Mouse (Mus musculus) CH12.LX (cell line): Measurements from ENCODE around the gene Cldn20. TPM values are rescaled to one million over a fixed set of nuclear protein-coding genes. Genes with fewer than 3 reads are reported as not detected.

Source experiments
- DNase-seq: peaks from one replicate; pipeline ENCODE4 v3.0.0-alpha.2; 2013; ENCODE audit errors: extremely low read depth
- H3K27ac ChIP-seq: 2 replicates; pipeline ENCODE4 v1.5.1; 2012; ENCODE audit warnings: low read depth, mild to moderate bottlenecking, control low read depth, moderate library complexity; ENCODE audit not compliant: insufficient read depth
- H3K27me3 ChIP-seq: replicated peaks from 2 replicates; pipeline ENCODE3; 2012; ENCODE audit warnings: inconsistent platforms
- H3K36me3 ChIP-seq, 2 experiments: replicated peaks in 1 of 2; 2 replicates each; pipeline versions ENCODE3 to v1.6.1; 2012; ENCODE audit warnings: inconsistent platforms in 1 of 2, low read length in 1 of 2, mild to moderate bottlenecking in 1 of 2, mixed read lengths in 1 of 2, moderate library complexity in 1 of 2; ENCODE audit not compliant: control insufficient read depth in 1 of 2, insufficient read depth in 1 of 2
- H3K4me1 ChIP-seq, 2 experiments: 2 replicates each; pipeline ENCODE4 v1.6.1; 2012; ENCODE audit warnings: inconsistent platforms in 1 of 2, moderate library complexity in 1 of 2; ENCODE audit not compliant: insufficient read depth in 2 of 2, control insufficient read depth in 1 of 2
- H3K4me2 ChIP-seq: 2 replicates; pipeline ENCODE4 v1.6.1; 2012; ENCODE audit warnings: low read depth, mild to moderate bottlenecking, control low read depth; ENCODE audit not compliant: poor library complexity, insufficient read depth, severe bottlenecking
- H3K4me3 ChIP-seq, 3 experiments: fragments of 150-350 bp in 1 of 3; sonication (generic) in 1 of 3; replicated peaks in 1 of 3; 2 replicates each; pipeline versions ENCODE3 to v1.5.1; 2011 to 2012; ENCODE audit warnings: low read depth in 2 of 3, low read length in 2 of 3, mild to moderate bottlenecking in 2 of 3, moderate library complexity in 2 of 3, control low read depth in 1 of 3, improper control_type of control experiment in 1 of 3, inconsistent platforms in 1 of 3, mixed read lengths in 1 of 3; ENCODE audit not compliant: poor library complexity in 1 of 3
- H3K79me2 ChIP-seq: replicated peaks from 2 replicates; pipeline ENCODE4 v1.6.1; 2012; ENCODE audit warnings: mild to moderate bottlenecking, moderate library complexity; ENCODE audit not compliant: control insufficient read depth, poor library complexity, insufficient read depth, severe bottlenecking; ENCODE audit errors: extremely low read depth
- H3K9ac ChIP-seq: 2 replicates; pipeline ENCODE4 v1.6.1; 2012; ENCODE audit warnings: low read depth, mild to moderate bottlenecking, control low read depth, moderate library complexity; ENCODE audit not compliant: insufficient read depth
- H3K9me3 ChIP-seq: replicated peaks from 2 replicates; pipeline ENCODE3; 2012; ENCODE audit warnings: low read length, inconsistent platforms, mixed read lengths
- CHD2 ChIP-seq: IDR thresholded peaks from 2 replicates; pipeline ENCODE4 v1.6.1; 2011; ENCODE audit warnings: low read length, improper control_type of control experiment
- ETS1 ChIP-seq: conservative IDR thresholded peaks from 2 replicates; pipeline ENCODE4 v1.6.1; 2012; ENCODE audit warnings: low read depth, mild to moderate bottlenecking, inconsistent platforms, low read length, improper control_type of control experiment, moderate library complexity
- GABPA ChIP-seq: IDR thresholded peaks from 2 replicates; pipeline ENCODE4 v1.6.1; 2012; ENCODE audit warnings: low read depth, low read length, improper control_type of control experiment, inconsistent platforms; ENCODE audit not compliant: insufficient replicate concordance
- JUND ChIP-seq: conservative IDR thresholded peaks from 2 replicates; pipeline ENCODE4 v1.6.1; 2011; ENCODE audit warnings: low read depth, low read length, improper control_type of control experiment
- MEF2A ChIP-seq: IDR thresholded peaks from 2 replicates; pipeline ENCODE4 v1.6.1; 2014; ENCODE audit warnings: low read depth, mild to moderate bottlenecking, inconsistent platforms, low read length, improper control_type of control experiment, borderline replicate concordance
- MXI1 ChIP-seq: IDR thresholded peaks from 2 replicates; pipeline ENCODE4 v1.6.1; 2011; ENCODE audit warnings: mild to moderate bottlenecking, low read depth, low read length, improper control_type of control experiment
- NELFE ChIP-seq: IDR thresholded peaks from 2 replicates; pipeline ENCODE4 v1.6.1; 2011; ENCODE audit warnings: low read depth, low read length, improper control_type of control experiment
- RCOR1 ChIP-seq: conservative IDR thresholded peaks from 2 replicates; pipeline ENCODE4 v1.6.1; 2012; ENCODE audit warnings: low read depth, mild to moderate bottlenecking, inconsistent platforms, low read length, improper control_type of control experiment
- SIN3A ChIP-seq: IDR thresholded peaks from 2 replicates; pipeline ENCODE4 v1.6.1; 2012; ENCODE audit warnings: low read length, improper control_type of control experiment, inconsistent platforms
- SMC3 ChIP-seq: IDR thresholded peaks from 2 replicates; pipeline ENCODE4 v1.6.1; 2011; ENCODE audit warnings: low read depth, low read length, improper control_type of control experiment
- TBP ChIP-seq: conservative IDR thresholded peaks from 2 replicates; pipeline ENCODE4 v1.6.1; 2011; ENCODE audit warnings: low read depth, low read length, improper control_type of control experiment
- TCF12 ChIP-seq: IDR thresholded peaks from 2 replicates; pipeline ENCODE4 v1.6.1; 2014; ENCODE audit warnings: low read depth, mild to moderate bottlenecking, inconsistent platforms, low read length, improper control_type of control experiment
- USF2 ChIP-seq: conservative IDR thresholded peaks from 2 replicates; pipeline ENCODE4 v1.6.1; 2011; ENCODE audit warnings: low read depth, low read length, improper control_type of control experiment
- ZC3H11A ChIP-seq: IDR thresholded peaks from 2 replicates; pipeline ENCODE4 v1.6.1; 2012; ENCODE audit warnings: low read depth, mild to moderate bottlenecking, inconsistent platforms, low read length, improper control_type of control experiment
- ZNF384 ChIP-seq: IDR thresholded peaks from 2 replicates; pipeline ENCODE4 v1.6.1; 2012; ENCODE audit warnings: low read depth, low read length, improper control_type of control experiment, inconsistent platforms
- dilution Hi-C: fragments of 300-500 bp; cut with MboI; formaldehyde crosslinking; loops from 2 replicates; pipeline ENCODE4 v1.14.3; 2020; ENCODE audit warnings: low sequenced_read_pairs; ENCODE audit not compliant: extremely low pct_unique_long_range_greater_than_20kb, extremely low pct_ligation_motif_present
- in situ Hi-C: fragments of 300-500 bp; cut with MboI; formaldehyde crosslinking; loops from 3 replicates; pipeline ENCODE4 v1.14.3; 2019; ENCODE audit warnings: low sequenced_read_pairs, low pct_ligation_motif_present, low pct_unique_long_range_greater_than_20kb, mixed read lengths
- polyA plus RNA-seq: library from polyadenylated mRNA; unstranded; fragments of >175 nt; gene quantifications from 2 replicates; pipeline ENCODE4 v1.2.1, GENCODE M21; 2012; ENCODE audit warnings: low read depth; ENCODE audit not compliant: insufficient read length
- total RNA-seq, 2 experiments: library from RNA; depleted of rRNA; stranded (reverse); fragments of 300-350 nt in 1 of 2; fragments of >200 nt in 1 of 2; gene quantifications; 2 replicates each; pipeline ENCODE4 v1.2.3; 2012 to 2014

Cldn20 gene
- 0.21 TPM in 1 of 2 replicates, not detected in the other for total RNA-seq (2012; rRNA removed)
- total RNA-seq (2014; rRNA removed) = not detected in 2 replicates
- polyA plus RNA-seq = 0.73 and 0.90 TPM in 2 replicates

- TF ChIP-seq GABPA (no peak), ETS1 (no peak), MXI1 (no peak), ZNF384 (no peak), CHD2 (no peak), ZC3H11A (no peak), TCF12 (no peak), TBP (no peak), SIN3A (no peak)
- no peak within 1 kb of the TSS for H3K27ac ChIP-seq
- peaks cover 18 to 47% of the 10 kb centered on the region in 2 experiments for H3K36me3 ChIP-seq
- H3K4me2 ChIP-seq = no peak within 1 kb of the TSS
- H3K27me3 ChIP-seq = no peaks in the 10 kb centered on the region
- dilution Hi-C loops (no loop called here), in situ Hi-C loops (no loop called here)
- H3K9me3 ChIP-seq = no peaks in the 10 kb centered on the region
- no peak within 1 kb of the TSS for H3K9ac ChIP-seq
- H3K4me3 ChIP-seq = no peak within 1 kb of the TSS
- H3K4me1 ChIP-seq = peaks cover 0 to 8% of the 10 kb centered on the region in 2 experiments; a peak in 1 of 4 replicates
- no peaks in the 10 kb centered on the region for H3K79me2 ChIP-seq
- DNase-seq = no peak
These were observed at the start of gene Cldn20 for GRCm38 (mm10) chr17:3532254-3532653. TSS of gene Cldn20 (plus strand) at chr17:3532554.

- Histone ChIP-seq H3K27me3 (no peaks in the 10 kb centered on the region), H3K27ac (no peak overlapping the region), H3K79me2 (no peaks in the 10 kb centered on the region), H3K4me1 (no peaks in the 10 kb centered on the region), H3K4me2 (no peak overlapping the region), H3K36me3 (peaks cover 15 to 86% of the 10 kb centered on the region in 2 experiments), H3K4me3 (no peak overlapping the region), H3K9me3 (no peaks in the 10 kb centered on the region), H3K9ac (no peak overlapping the region)
- in situ Hi-C loops (no loop called here), dilution Hi-C loops (no loop called here)
- no peak for DNase-seq
- TF ChIP-seq RCOR1 = no peak
- TF ChIP-seq SMC3 = no peak
- no peak for TF ChIP-seq CHD2
- no peak for TF ChIP-seq JUND
- TF ChIP-seq USF2 = no peak
- TF ChIP-seq NELFE = no peak
- no peak for TF ChIP-seq MEF2A
- TF ChIP-seq MXI1 = no peak
- TF ChIP-seq GABPA = no peak
These were observed 49.3 kb upstream of the Cldn20 start for GRCm38 (mm10) chr17:3483091-3483490.
